Comparison of ENCODE assay signal across 8 mouse cellular contexts in the genomic region with DNA sequence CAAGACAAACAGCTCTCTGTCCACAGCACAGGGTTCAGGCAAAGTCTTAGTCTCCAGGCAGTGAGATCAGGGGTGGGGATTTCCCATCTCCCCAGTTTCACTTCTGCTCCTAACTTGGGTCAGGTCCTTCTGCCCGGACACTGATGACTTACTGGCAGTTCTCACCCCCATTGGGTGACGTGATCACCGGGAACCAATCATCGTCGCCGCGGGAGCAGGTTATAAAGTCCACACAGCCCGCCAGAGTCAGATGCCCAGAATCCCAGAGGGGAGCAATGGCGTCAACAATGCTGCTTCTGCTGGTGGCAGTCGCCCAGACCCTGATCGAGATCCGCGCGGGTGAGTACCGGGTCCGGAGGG. TPM values are rescaled to one million over a fixed set of nuclear protein-coding genes. Genes with fewer than 3 reads are reported as not detected.
DNase-seq lines count a peak whose midpoint lies in the region; ATAC-seq lines count a peak whose summit lies in the region.

A gene (plus strand): TSS at position 249 of the 360 bp plus-strand sequence.

- peak; percentile 95 for ATAC-seq in intestine, embryonic 14.5 days (replicated peaks; ENCODE audit: low FRiP score, low TSS enrichment, low read depth)
- ATAC-seq in megakaryocyte progenitor cell, adult 5-6 weeks (replicated peaks; ENCODE audit: poor library complexity), result peak; percentile 100

- H3K4me2 ChIP-seq in intestine, embryonic 14.5 days (ENCODE audit: low read length), result peak within 1 kb of the TSS; percentile 97

- intact Hi-C loops in gastrocnemius, postnatal 36 days (cut with DNase I), result no loop called here
- intact Hi-C loops in left cerebral cortex, postnatal 10 days (cut with DNase I), result no loop called here

- no peaks in the 10 kb centered on the region for H3K9me3 ChIP-seq in intestine, embryonic 14.5 days (ENCODE audit: control insufficient read depth, low read length)

- H3K27me3 ChIP-seq in intestine, embryonic 14.5 days (replicated peaks; ENCODE audit: control insufficient read depth, insufficient read depth, low read length), result no peaks in the 10 kb centered on the region

- no peak within 1 kb of the TSS for H3K27ac ChIP-seq in intestine, embryonic 14.5 days (ENCODE audit: low read depth)

- no peaks in the 10 kb centered on the region for H3K4me1 ChIP-seq in intestine, embryonic 14.5 days (replicated peaks; ENCODE audit: control insufficient read depth, insufficient read depth, low read length)

- peak within 1 kb of the TSS; percentile 55 for H3K9ac ChIP-seq in intestine, embryonic 14.5 days (ENCODE audit: low read length)

- peak within 1 kb of the TSS; percentile 60 for H3K4me3 ChIP-seq in intestine, embryonic 14.5 days (ENCODE audit: low read depth, low read length)

- WGBS in intestine, embryonic 14.5 days, result under 1% methylated on average over 16 of the region's 16 CpGs

- peak; percentile 95 for DNase-seq in adrenal gland, adult 2 months
- DNase-seq in embryo, embryonic 9.5 days (ENCODE audit: extremely low spot score), result peak; percentile 84
- peak; percentile 87 to 89 for DNase-seq in gastrocnemius, postnatal 36 days
- DNase-seq in intestine, embryonic 14.5 days (ENCODE audit: low spot score), result peak; percentile 91
- DNase-seq in left cerebral cortex, postnatal 10 days (ENCODE audit: extremely low spot score in 1 of 2, low spot score in 2 of 2), result peak; percentile 64 to 91
- DNase-seq in right cerebral cortex, postnatal 10 days (ENCODE audit: low spot score in 2 of 2), result peak; percentile 87 to 88
- peak; percentile 93 for DNase-seq in urinary bladder, postnatal 14 days (ENCODE audit: low spot score)

- H3K36me3 ChIP-seq in intestine, embryonic 14.5 days (ENCODE audit: control insufficient read depth, insufficient read depth, low read length), result no peaks in the 10 kb centered on the region

RNA-seq across cellular contexts. Expression of the gene that starts here (rescaled TPM):
- 10 to 100 TPM; 21.1 to 28.8 TPM for total RNA-seq in adrenal gland, adult 2 months (2021)
- 183 and 203 TPM in 2 replicates for polyA plus RNA-seq in adrenal gland, adult 2 months (2012; rRNA removed)
- total RNA-seq in gastrocnemius, postnatal 36 days (2021), result 1 to 10 TPM; 3.6 to 4.0 TPM
- polyA plus RNA-seq in intestine, embryonic 14.5 days (2014; fragmentation: Nextera tagmentation; extraction: Ambion mirVana), result 2.5 and 4.4 TPM in 2 replicates
- total RNA-seq in left cerebral cortex, postnatal 10 days (2021), result 1 to 10 TPM in 1 of 2 experiments, under 1 TPM in 1; 0.56 to 1.4 TPM
- total RNA-seq in megakaryocyte progenitor cell, adult 5-6 weeks (2015), result 10.6 and 18.1 TPM in 2 replicates
- 24.4 and 31.4 TPM in 2 replicates for total RNA-seq in megakaryocyte progenitor cell, adult 5-6 weeks (2017)

Comparison
In these comparisons a context has a peak if more than half of its experiments do, and no peak if none do; other contexts are left out.
1. RNA of the gene that starts here (polyA plus RNA-seq): 183 to 203 TPM in adrenal gland, adult 2 months; 2.5 to 4.4 TPM in intestine, embryonic 14.5 days; every median in the first group is over 10 times any median in the second.
2. Peak in every context shown above with its lines, with median percentiles within 50 percentile points of each other: DNase-seq.